Mouse (Mus musculus): ENCODE data around the gene Nhej1. TPM values are rescaled to one million over a fixed set of nuclear protein-coding genes. Genes with fewer than 3 reads are reported as not detected.
A peak's percentile ranks its signal among the peaks of the same experiment; 100 is the strongest.

Gene Nhej1
- total RNA-seq, 2 experiments from 2014 or later: 2.4 to 3.3 TPM

DNA sequence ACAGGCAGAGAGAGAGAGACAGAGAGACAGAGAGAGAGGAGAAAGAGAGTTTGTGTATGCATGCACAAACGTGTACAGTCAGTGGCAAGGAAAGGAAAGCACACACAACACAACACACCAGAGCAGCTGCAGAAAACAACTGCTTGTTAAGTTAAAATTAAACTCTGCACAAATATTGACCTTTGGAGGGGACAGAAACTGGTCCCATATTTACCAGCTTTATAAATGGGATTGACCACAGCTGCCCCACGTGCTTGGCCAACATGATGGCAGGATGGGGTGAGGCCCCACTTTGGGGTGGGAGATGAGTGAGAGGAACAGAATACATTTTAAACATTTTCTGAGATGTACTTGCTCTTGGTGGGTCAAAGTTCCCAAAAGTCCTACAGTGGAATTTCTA is 114.8 kb downstream of the Nhej1 start:
- Histone ChIP-seq H3K27ac (no peak overlapping the region), H3K4me3 (no peak overlapping the region)
- no peak for TF ChIP-seq CTCF (IDR thresholded peaks at IDR 0.05)
- no peak for DNase-seq (ENCODE audit: extremely low spot score in 1 of 2, low spot score in 2 of 2)
- intact Hi-C loops (cut with DNase I): no loop called here

GRCm38 (mm10) chr1:75006016-75006415 is 119.0 kb downstream of the Nhej1 start:
- DNase-seq (ENCODE audit: extremely low spot score in 1 of 2, low spot score in 2 of 2): no peak
- intact Hi-C loops (cut with DNase I): no loop called here
- H3K4me3 ChIP-seq: no peak overlapping the region
- TF ChIP-seq CTCF (IDR thresholded peaks at IDR 0.05): no peak
- no peak overlapping the region for H3K27ac ChIP-seq

- DNase-seq (ENCODE audit: extremely low spot score in 1 of 2, low spot score in 2 of 2): no peak
- no peak overlapping the region for H3K4me3 ChIP-seq
- intact Hi-C loops (cut with DNase I): no loop called here
- no peak overlapping the region for H3K27ac ChIP-seq
- TF ChIP-seq CTCF (IDR thresholded peaks at IDR 0.05): no peak
Observed at GRCm38 (mm10) chr1:75001183-75001582, 123.8 kb downstream of the Nhej1 start.

GRCm38 (mm10) chr1:75000496-75000895 is 124.5 kb downstream of the Nhej1 start:
- peak; percentile 82 for TF ChIP-seq CTCF (IDR thresholded peaks at IDR 0.05)
- no peak overlapping the region for H3K4me3 ChIP-seq
- no peak overlapping the region for H3K27ac ChIP-seq
- intact Hi-C loops (cut with DNase I): no loop called here
- DNase-seq (ENCODE audit: extremely low spot score in 1 of 2, low spot score in 2 of 2): peak; percentile 12 to 36

- no peak overlapping the region for H3K4me3 ChIP-seq
- DNase-seq (ENCODE audit: extremely low spot score in 1 of 2, low spot score in 2 of 2): no peak
- intact Hi-C loops (cut with DNase I): no loop called here
- H3K27ac ChIP-seq: no peak overlapping the region
- TF ChIP-seq CTCF (IDR thresholded peaks at IDR 0.05): no peak
Observed at GRCm38 (mm10) chr1:74999173-74999572, 125.8 kb downstream of the Nhej1 start.

DNA sequence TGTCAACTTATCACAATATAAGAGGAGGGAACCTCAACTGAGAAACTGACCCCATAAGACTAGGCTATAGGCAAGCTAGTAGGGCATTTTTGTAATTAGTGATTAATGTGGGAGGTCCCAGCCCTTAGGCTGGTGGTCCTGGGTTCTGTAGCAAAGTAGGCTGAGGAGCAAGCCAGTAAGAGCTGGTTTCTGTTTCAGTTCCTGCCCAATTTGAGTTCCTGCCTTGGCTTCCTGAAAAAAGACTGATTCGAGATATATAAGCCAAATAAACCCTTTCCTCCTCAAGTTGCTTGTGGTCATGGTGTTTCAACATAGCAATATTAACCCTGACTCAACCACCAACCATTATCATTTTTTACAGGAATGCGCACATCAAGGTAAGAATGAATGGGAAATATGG is 127.8 kb downstream of the Nhej1 start:
- intact Hi-C loops (cut with DNase I): no loop called here
- no peak for DNase-seq (ENCODE audit: extremely low spot score in 1 of 2, low spot score in 2 of 2)
- TF ChIP-seq CTCF (IDR thresholded peaks at IDR 0.05): no peak
- Histone ChIP-seq H3K4me3 (no peak overlapping the region), H3K27ac (no peak overlapping the region)

GRCm38 (mm10) chr1:74977001-74977400 is 148.0 kb downstream of the Nhej1 start:
- Histone ChIP-seq H3K27ac (no peak overlapping the region), H3K4me3 (no peak overlapping the region)
- intact Hi-C loops (cut with DNase I): no loop called here
- no peak for TF ChIP-seq CTCF (IDR thresholded peaks at IDR 0.05)
- no peak for DNase-seq (ENCODE audit: extremely low spot score in 1 of 2, low spot score in 2 of 2)

- no peak for DNase-seq (ENCODE audit: extremely low spot score in 1 of 2, low spot score in 2 of 2)
- Histone ChIP-seq H3K4me3 (no peak overlapping the region), H3K27ac (no peak overlapping the region)
- TF ChIP-seq CTCF (IDR thresholded peaks at IDR 0.05): no peak
- intact Hi-C loops (cut with DNase I): no loop called here
Observed at GRCm38 (mm10) chr1:74975936-74976335, 149.1 kb downstream of the Nhej1 start.

DNA sequence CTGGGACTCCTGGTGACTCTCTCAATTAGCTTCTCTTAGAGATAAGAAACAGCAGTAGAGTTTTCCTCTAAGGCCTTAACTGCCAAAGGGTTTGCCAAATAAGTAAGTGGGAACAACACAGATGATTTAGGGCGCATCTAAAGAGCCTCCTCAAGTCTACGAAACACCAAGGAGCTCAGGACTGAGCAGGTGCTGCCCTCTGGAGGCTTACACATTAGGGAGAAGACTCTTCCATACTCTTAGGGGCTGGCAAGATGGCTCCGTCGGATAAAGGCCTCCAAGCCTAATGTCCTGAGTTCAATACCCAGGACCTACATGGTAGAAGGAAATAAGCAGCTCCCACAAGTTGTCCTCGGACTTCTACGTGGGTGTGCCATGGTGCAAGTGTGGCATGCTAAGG is 151.4 kb downstream of the Nhej1 start:
- Histone ChIP-seq H3K4me3 (no peak overlapping the region), H3K27ac (no peak overlapping the region)
- no peak for DNase-seq (ENCODE audit: extremely low spot score in 1 of 2, low spot score in 2 of 2)
- peak; percentile 19 for TF ChIP-seq CTCF (IDR thresholded peaks at IDR 0.05)
- intact Hi-C loops (cut with DNase I): no loop called here

DNA sequence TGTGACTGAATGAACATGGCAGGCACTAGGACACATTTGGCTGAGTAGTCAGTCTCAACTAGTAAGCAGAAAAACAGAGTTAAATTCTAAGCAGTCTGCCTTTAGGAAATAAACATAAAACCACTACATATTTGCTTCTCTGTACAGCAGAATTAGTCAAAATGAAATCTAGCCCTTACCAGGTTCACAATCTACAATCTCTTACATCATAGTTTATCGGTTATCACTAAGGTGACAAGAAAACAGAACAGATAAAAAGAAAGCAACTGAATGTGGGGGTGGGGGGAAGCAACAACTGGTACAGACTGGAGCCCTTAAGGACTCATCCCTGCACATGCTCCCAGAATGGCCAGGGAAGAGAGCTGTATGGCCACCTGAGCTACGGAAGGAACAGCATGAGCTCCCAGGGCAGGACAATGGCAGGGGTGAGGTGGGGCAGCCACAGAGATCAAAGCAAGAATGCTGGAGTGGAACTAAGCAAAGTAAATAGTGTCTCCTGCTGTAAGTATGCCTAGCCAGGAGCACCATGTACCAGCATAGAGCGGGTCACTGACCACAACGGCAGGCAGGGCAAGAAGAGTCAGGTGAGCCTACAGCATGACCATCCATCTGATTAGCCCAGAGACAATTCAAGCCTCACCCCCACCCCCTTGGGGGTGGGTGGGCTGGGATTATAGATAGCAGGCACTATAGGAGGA is 153.5 kb downstream of the Nhej1 start:
- no peak overlapping the region for H3K4me3 ChIP-seq
- TF ChIP-seq CTCF (IDR thresholded peaks at IDR 0.05): no peak
- no peak for DNase-seq (ENCODE audit: extremely low spot score in 1 of 2, low spot score in 2 of 2)
- H3K27ac ChIP-seq: no peak overlapping the region
- intact Hi-C loops (cut with DNase I): no loop called here

GRCm38 (mm10) chr1:74967962-74968580 is 156.9 kb downstream of the Nhej1 start:
- intact Hi-C loops (cut with DNase I): no loop called here
- no peak overlapping the region for H3K4me3 ChIP-seq
- TF ChIP-seq CTCF (IDR thresholded peaks at IDR 0.05): no peak
- no peak overlapping the region for H3K27ac ChIP-seq
- DNase-seq (ENCODE audit: extremely low spot score in 1 of 2, low spot score in 2 of 2): no peak

- DNase-seq (ENCODE audit: extremely low spot score in 1 of 2, low spot score in 2 of 2): peak; percentile 44 to 67
- Histone ChIP-seq H3K4me3 (no peak overlapping the region), H3K27ac (no peak overlapping the region)
- TF ChIP-seq CTCF (IDR thresholded peaks at IDR 0.05): peak; percentile 73
- intact Hi-C loops (cut with DNase I): loop anchor here (1.0 kb wide), 1 partner anchor 52 kb away; no protein-coding TSS in a partner anchor
Observed at GRCm38 (mm10) chr1:74964494-74965215, 160.3 kb downstream of the Nhej1 start.

Measured in left cerebral cortex, adult 2 months (tissue).